8 mouse cellular contexts compared by ENCODE assay signal in the genomic region with DNA sequence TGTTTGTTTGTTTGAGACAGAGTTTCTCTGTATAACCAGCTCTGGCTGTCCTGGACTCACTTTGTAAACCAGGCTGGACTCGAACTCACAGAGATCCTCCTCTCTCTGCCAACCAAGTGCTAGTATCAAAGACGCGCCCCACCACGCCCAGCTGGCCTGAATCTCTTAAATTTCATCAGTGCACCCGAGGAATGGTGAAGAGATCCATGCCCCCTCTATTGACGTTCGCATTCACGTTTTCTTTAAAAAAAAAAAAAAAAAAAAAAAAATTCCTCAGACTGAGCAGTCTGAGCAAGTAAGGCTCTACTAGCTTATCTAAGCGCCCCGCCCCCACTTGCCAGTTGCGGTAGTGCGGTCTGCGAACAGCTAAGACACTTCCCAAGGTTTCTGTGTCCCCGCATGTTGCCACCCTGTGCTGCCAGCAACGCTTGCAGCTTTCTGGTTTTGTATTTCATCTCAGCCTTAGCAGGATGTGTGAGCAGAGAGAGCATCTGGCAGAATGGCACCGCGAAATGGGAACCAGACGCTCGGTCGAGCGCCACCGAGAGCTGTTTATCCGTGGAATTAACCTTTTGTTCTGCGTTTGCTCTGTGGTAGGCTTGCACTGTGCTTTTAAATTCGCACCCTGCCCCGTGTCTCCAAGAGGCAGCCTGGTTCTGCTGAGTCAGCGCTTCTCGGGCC.
DNase-seq lines count a peak whose midpoint lies in the region; ATAC-seq lines count a peak whose summit lies in the region.

No protein-coding gene starts in this region.

- peaks cover 38% of the 10 kb centered on the region for H3K4me1 ChIP-seq in limb, embryonic 12.5 days (replicated peaks)
- H3K4me1 ChIP-seq in midbrain, embryonic 15.5 days = peaks cover 20% of the 10 kb centered on the region
- peaks cover 17% of the 10 kb centered on the region for H3K4me1 ChIP-seq in stomach, embryonic 15.5 days

- H3K27ac ChIP-seq in limb, embryonic 12.5 days = peak overlapping the region; percentile 91
- peak overlapping the region; percentile 45; the same call in 1 of the 2 replicates for H3K27ac ChIP-seq in midbrain, embryonic 15.5 days
- peak overlapping the region; percentile 55 for H3K27ac ChIP-seq in stomach, embryonic 15.5 days

- H3K27me3 ChIP-seq in limb, embryonic 12.5 days = 0 out of 2 replicates have a peak, but pooled peaks cover 4% of the 10 kb centered on the region
- H3K27me3 ChIP-seq in midbrain, embryonic 15.5 days (replicated peaks) = peaks cover 21% of the 10 kb centered on the region
- no peaks in the 10 kb centered on the region for H3K27me3 ChIP-seq in stomach, embryonic 15.5 days (replicated peaks)

- intact Hi-C loops in gastrocnemius, postnatal 36 days (cut with DNase I) = no loop called here

- peak overlapping the region; percentile 28 for H3K4me3 ChIP-seq in limb, embryonic 12.5 days (replicated peaks)
- peak overlapping the region; percentile 25 for H3K4me3 ChIP-seq in midbrain, embryonic 15.5 days
- peak overlapping the region; percentile 32 for H3K4me3 ChIP-seq in stomach, embryonic 15.5 days (replicated peaks)

- H3K4me2 ChIP-seq in limb, embryonic 12.5 days = peak overlapping the region; percentile 57
- peak overlapping the region; percentile 50 for H3K4me2 ChIP-seq in midbrain, embryonic 15.5 days
- H3K4me2 ChIP-seq in stomach, embryonic 15.5 days = peak overlapping the region; percentile 59

- ATAC-seq in limb, embryonic 12.5 days (ENCODE audit: insufficient number of reproducible peaks, insufficient read depth, low FRiP score, low TSS enrichment, low read depth) = peak; percentile 67
- peak; percentile 32 for ATAC-seq in midbrain, embryonic 15.5 days (replicated peaks)
- no peak for ATAC-seq in stomach, embryonic 15.5 days (ENCODE audit: insufficient read depth, low FRiP score, low read depth)

- no peak overlapping the region; the same call in 1 of the 2 replicates for H3K9ac ChIP-seq in limb, embryonic 12.5 days (replicated peaks)
- H3K9ac ChIP-seq in midbrain, embryonic 15.5 days = peak overlapping the region; percentile 19; the same call in 1 of the 2 replicates
- no peak overlapping the region for H3K9ac ChIP-seq in stomach, embryonic 15.5 days

- H3K9me3 ChIP-seq in limb, embryonic 12.5 days = no peaks in the 10 kb centered on the region
- H3K9me3 ChIP-seq in midbrain, embryonic 15.5 days = no peaks in the 10 kb centered on the region
- no peaks in the 10 kb centered on the region for H3K9me3 ChIP-seq in stomach, embryonic 15.5 days

- 7% methylated on average over 28 of the region's 28 CpGs for WGBS in limb, embryonic 12.5 days
- 8% methylated on average over 28 of the region's 28 CpGs for WGBS in midbrain, embryonic 15.5 days
- whole genome bisulfite sequencing in stomach, embryonic 15.5 days = 7% methylated on average over 28 of the region's 28 CpGs

- no peaks in the 10 kb centered on the region for H3K36me3 ChIP-seq in limb, embryonic 12.5 days
- H3K36me3 ChIP-seq in midbrain, embryonic 15.5 days (replicated peaks) = no peaks in the 10 kb centered on the region
- no peaks in the 10 kb centered on the region for H3K36me3 ChIP-seq in stomach, embryonic 15.5 days

- peak; percentile 69 for DNase-seq in ovary, postnatal 36 days (ENCODE audit: low spot score)
- DNase-seq in ovary, postnatal 10 days (ENCODE audit: low spot score) = no peak
- peak; percentile 77 for DNase-seq in embryo, embryonic 9.5 days (ENCODE audit: extremely low spot score)
- peak; percentile 31 to 42 for DNase-seq in gastrocnemius, postnatal 36 days
- peak; percentile 56 for DNase-seq in kidney, adult 18-20 months
